Mouse (Mus musculus) CD8-positive naive resting alpha-beta T cell, adult 57 days (primary cell): ENCODE measurements around the gene Lin7b. TPM values are rescaled to one million over a fixed set of nuclear protein-coding genes. Genes with fewer than 3 reads are reported as not detected.

ENCODE experiments used
- total RNA-seq: library from RNA; stranded (reverse); gene quantifications from one replicate; pipeline ENCODE4 v1.2.4, GENCODE M21; 2023

The Lin7b gene
- total RNA-seq: 1.3 TPM

DNA sequence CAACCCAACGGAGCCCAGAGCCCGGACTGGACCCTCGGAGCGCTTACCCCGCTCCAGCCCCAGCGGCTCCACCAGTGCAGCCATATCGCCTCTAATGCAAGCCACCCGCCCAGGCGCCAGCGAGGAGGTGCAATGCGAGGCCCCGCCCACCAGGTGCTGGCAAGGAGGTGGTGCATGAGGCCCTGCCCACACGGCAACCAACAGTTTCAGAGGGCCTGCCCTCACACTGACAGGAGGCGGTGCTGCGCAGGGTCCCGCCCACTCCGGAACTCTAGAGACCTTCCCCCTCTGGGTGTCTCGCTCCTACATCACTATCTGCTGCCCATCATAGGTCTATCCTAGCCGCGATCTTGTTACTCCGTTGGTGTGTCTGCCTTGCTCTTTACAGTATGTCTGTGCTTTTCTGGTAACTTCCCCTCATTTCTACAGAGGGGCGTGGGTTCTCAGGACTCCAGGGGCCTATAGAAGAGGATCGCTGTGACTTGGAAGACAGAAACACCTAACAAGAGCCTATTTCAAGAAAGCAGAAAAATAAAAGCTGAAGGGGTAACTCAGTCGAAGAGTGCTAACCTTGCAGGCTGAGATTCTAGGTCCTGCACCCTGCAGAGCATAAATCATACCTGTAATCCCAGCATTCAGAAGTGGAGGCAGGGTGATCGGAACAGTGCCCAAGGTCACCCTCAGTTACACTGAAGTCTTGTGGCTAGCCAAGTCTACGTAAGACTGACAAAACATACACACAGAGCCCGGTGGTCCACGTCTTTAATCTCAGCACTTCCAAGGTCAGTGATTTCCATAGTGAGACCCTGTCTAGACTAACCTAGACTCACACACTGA is at the start of gene Lin7b:
Gene Lin7b, minus strand, starts transcription at position 109 of the 837 bp plus-strand sequence.

DNA sequence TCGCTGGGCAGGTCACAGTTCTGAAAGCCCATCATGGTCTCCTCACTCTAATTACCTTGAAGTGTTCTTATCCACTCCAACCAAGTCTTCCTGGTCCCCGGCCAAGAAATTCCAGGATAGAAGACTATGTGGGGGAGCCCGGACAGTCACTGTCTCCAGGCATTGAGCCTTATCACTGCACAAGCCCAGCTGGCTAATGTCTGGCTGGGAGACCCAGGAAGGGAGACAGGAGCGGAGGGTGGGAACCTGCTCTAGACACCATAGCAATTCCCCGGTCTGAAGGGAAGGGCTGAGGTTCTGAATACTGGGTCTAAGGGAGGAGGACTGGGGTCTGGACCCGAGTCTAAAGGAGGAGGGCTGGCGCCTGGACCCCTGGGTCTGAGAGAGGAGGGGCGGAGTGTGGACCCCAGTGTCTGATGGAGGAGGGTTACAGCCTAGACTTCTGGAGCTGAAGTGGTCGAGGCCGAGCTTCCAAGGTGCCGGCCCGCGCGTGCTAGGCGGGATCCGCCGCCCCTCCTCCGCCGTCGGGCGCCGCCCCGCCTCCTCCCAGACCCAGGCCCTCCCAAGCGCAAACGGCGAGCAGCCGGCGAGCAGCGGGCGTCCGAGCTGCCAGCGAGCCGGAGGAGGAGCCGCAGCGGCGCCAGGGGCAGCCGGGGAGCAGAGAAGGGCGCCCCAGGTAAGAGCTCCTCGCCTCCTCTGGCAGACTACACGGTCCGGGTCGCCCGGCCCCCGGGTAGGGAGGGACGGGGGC is 42.9 kb upstream of the Lin7b start, which contains the start of gene Ntf5:
Gene Ntf5, plus strand, starts transcription at position 583 of the 751 bp plus-strand sequence.

DNA sequence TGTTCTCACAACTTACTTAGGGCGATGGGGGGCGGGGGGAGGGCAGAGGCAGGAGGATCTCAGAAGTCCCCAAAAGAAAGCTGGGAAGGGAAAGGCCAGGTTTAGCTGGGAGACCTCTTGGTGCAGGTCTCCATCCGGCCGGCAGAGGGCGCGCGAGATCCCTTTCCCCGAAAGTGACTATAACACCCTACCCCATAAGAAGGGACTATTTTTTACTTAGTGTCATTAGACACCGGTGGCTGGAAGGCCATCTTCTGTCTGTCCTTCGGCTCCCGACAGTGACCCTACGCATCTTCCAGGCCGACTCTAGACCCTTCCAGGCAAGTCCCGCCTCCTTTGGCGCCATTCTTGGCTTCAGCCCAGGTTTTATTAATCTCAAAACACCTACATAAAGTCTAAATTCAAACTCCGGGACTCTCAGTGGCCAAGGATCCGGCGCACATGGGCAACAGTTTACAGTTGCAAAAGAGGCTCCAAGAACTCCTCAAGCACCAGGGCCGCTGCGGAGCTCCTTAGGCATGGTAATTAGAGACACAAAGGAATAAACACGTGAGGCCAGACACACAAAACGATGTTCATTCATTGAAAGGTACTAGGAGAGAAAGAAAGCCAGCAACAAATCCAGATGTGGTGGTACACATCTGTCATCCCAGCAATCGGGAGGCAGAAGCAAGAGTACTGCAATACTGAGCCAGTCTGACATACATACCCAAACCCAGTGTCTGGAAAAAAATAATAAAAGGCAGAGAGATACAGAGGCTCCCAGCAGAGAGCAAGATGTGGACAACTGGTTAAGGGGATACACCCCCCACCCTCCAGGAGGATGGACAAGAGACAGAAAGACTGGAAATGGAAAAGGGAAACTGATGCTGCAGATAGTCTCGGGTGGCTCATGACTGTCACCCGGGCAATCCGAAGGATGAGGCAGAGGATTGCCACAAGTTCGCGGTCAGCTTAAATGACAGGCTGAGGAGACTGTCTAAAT is 35.0 kb upstream of the Lin7b start, which contains the start of gene Kcna7:
Gene Kcna7, plus strand, starts transcription at position 563 of the 985 bp plus-strand sequence.

DNA sequence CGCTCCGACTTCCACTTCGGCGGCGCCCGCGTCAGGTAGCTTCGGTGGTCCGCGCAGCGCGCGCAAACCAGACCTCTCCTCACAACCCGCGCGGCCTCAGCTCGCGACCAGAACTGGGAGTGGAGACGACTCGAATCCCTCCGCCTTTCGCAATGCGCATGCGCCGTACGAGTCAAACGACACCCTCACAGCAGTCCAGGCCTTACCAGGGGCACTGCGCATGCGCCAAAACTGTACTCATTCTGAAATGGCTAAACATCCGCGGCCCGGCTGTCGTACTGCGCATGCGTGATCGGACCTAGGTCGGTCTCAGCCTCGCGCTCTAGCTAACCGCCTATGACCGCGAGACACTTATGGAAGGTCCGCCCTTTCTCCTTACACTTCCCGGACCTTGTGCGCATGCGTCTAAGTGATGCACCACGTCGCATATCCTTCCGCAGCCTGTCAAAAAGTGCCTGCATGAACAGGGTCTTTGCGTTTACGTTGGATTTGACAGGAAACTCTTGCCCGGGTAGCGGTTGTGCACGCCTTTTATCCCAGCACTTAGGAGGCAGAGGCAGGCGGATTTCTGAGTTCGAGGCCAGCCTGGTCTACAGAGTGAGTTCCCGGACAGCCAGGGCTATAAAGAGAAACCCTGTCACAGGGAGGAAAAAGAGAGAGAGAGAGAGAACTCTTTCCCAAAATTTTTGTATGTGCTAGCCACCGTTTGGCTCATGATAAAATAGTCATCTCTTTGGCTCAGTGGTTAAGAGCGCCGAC is 25.4 kb upstream of the Lin7b start, which contains the start of gene Snrnp70:
Gene Snrnp70, minus strand, starts transcription at position 165 of the 759 bp plus-strand sequence.

DNA sequence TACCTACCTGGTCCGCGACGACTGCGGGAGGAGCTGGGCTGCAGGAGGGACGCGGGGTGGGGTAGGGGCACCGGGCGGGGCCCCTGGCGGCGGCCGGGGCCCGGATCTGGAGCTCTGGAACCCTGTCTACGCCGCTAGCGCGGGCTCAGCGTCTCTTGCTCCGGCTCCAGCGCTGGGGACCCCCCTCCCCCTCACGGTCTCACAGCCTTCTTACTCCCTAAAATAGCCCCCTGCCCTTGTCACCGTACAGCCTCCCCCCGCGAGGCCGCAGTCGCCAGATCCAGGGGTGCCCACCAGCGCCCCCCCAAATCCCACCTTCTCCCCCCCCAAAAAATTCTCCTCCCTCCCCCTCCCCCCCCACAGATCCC is 3.7 kb downstream of the Lin7b start, which contains the start of gene Ppfia3:
Gene Ppfia3, minus strand, starts transcription at position 368 of the 368 bp plus-strand sequence.

DNA sequence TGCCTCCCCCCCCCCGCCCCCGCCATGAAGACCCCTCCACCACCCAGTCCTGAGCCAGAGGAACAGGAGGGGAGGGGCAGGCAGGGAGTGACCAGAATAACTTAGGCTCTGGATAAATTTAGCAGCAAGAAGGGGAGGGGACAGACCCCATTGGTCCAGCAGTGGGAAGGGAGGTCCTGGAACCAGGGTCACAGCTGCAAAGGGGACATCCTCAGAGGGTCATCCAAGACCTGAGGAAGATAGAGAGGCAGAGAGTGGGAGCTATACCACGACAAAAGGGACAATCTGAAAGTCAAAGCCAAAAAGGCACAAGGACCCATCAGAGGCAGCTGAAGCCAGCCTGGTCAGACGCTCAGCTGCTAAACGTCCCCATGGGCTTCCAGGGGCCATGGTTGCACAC is 35.3 kb downstream of the Lin7b start, which contains the start of gene Hrc:
Gene Hrc, plus strand, starts transcription at position 235 of the 400 bp plus-strand sequence.

DNA sequence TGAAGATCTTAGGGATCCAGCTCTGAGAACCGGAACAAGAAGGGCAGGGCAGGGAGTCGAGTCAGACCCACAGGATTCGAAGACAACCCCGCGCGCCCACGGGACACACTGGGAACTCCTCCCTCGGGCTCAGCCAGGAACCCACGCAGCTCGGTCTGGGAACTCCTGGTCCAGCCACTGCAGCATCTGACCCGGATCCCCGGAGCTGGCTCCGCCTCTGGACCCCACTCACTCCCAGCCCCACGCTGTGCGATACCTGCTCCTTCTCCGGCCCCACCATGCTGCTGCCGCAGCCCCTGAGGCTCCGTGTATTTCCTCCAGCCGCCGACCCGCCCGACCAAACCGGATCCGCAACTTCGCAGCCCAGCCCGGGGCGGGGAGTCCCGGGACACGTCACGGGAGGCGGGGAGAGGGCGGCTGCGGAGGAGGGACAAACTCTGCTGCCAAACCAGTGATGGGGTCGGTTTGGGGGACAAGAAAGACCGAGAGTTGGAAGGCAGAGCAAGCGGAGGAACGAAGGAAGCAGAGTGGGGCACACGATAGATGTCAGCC is 36.9 kb downstream of the Lin7b start, which contains the start of gene Trpm4:
Gene Trpm4, minus strand, starts transcription at position 350 of the 552 bp plus-strand sequence.

Other genes with a start within 250 kb of the Lin7b start
- 3,136 TPM for gene Rps11, start 246.1 kb downstream of the Lin7b start, total RNA-seq
- 5,943 TPM for gene Rpl13a, start 241.8 kb downstream of the Lin7b start, total RNA-seq
- gene Gm45713, start 234.4 kb downstream of the Lin7b start, total RNA-seq: 1.6 TPM
- 167 TPM for gene Flt3l, start 234.2 kb downstream of the Lin7b start, total RNA-seq
- 32.4 TPM for gene Pih1d1, start 216.3 kb downstream of the Lin7b start, total RNA-seq
- 60.3 TPM for gene Aldh16a1, start 216.0 kb downstream of the Lin7b start, total RNA-seq
- gene Slc17a7, start 206.6 kb downstream of the Lin7b start, total RNA-seq: not detected
- not detected for gene Gfy, start 191.0 kb downstream of the Lin7b start, total RNA-seq
- not detected for gene Pth2, start 189.6 kb downstream of the Lin7b start, total RNA-seq
- 0.83 TPM for gene Ccdc155, start 165.7 kb downstream of the Lin7b start, total RNA-seq
- gene Dkkl1, start 158.4 kb downstream of the Lin7b start, total RNA-seq: not detected
- gene Tead2, start 154.8 kb downstream of the Lin7b start, total RNA-seq: not detected
- gene Cd37, start 131.5 kb downstream of the Lin7b start, total RNA-seq: 321 TPM
- gene Slc6a16, start 129.5 kb downstream of the Lin7b start, total RNA-seq: not detected
- gene Slc6a21, start 93.1 kb downstream of the Lin7b start, total RNA-seq: not detected
- gene Trpm4, start 36.8 kb downstream of the Lin7b start, total RNA-seq: 7.7 TPM
- gene Hrc, start 35.3 kb downstream of the Lin7b start, total RNA-seq: not detected
- 0.21 TPM for gene Ppfia3, start 3.6 kb downstream of the Lin7b start, total RNA-seq
- gene Snrnp70, start 25.2 kb upstream of the Lin7b start, total RNA-seq: 624 TPM
- gene Kcna7, start 35.1 kb upstream of the Lin7b start, total RNA-seq: not detected
- not detected for gene Ntf5, start 43.1 kb upstream of the Lin7b start, total RNA-seq
- gene Lhb, start 50.2 kb upstream of the Lin7b start, total RNA-seq: not detected
- 10.5 TPM for gene Gys1, start 64.3 kb upstream of the Lin7b start, total RNA-seq
- 51.4 TPM for gene Ruvbl2, start 67.5 kb upstream of the Lin7b start, total RNA-seq
- 405 TPM for gene Ftl1, start 89.3 kb upstream of the Lin7b start, total RNA-seq
- gene Bax, start 96.3 kb upstream of the Lin7b start, total RNA-seq: 82.1 TPM
- not detected for gene Tulp2, start 111.3 kb upstream of the Lin7b start, total RNA-seq
- gene Gm45808, start 116.2 kb upstream of the Lin7b start, total RNA-seq: not detected
- gene Dhdh, start 118.2 kb upstream of the Lin7b start, total RNA-seq: 1.1 TPM
- 78.1 TPM for gene Nucb1, start 139.8 kb upstream of the Lin7b start, total RNA-seq
- 996 TPM for gene Ppp1r15a, start 155.7 kb upstream of the Lin7b start, total RNA-seq
- 0.77 TPM for gene Plekha4, start 155.7 kb upstream of the Lin7b start, total RNA-seq
- not detected for gene Hsd17b14, start 184.3 kb upstream of the Lin7b start, total RNA-seq
- 29.1 TPM for gene Bcat2, start 199.6 kb upstream of the Lin7b start, total RNA-seq
- gene Fgf21, start 244.9 kb upstream of the Lin7b start, total RNA-seq: not detected
- gene Fut1, start 246.7 kb upstream of the Lin7b start, total RNA-seq: 0.18 TPM